Mouse (Mus musculus) midbrain, embryonic 13.5 days (tissue): ENCODE data around the gene Slc12a1. TPM values are rescaled to one million over a fixed set of nuclear protein-coding genes. Genes with fewer than 3 reads are reported as not detected.

Experiments used
- ATAC-seq: fragments of 200-750 bp; cut with Nextera tagmentation; 2 replicates; pipeline ENCODE4 v1.8.0; 2017; ENCODE audit warnings: mild to moderate bottlenecking, moderate TSS enrichment, moderate library complexity
- H3K27ac ChIP-seq: fragments of 300-500 bp; sonication (generic); 2 replicates; pipeline ENCODE4 v1.5.1; 2015; ENCODE audit warnings: inconsistent platforms, mild to moderate bottlenecking, moderate library complexity
- H3K27me3 ChIP-seq: fragments of 300-500 bp; sonication (generic); 2 replicates; pipeline ENCODE4 v1.6.1; 2015; ENCODE audit warnings: mild to moderate bottlenecking, inconsistent platforms
- H3K36me3 ChIP-seq: fragments of 300-500 bp; sonication (generic); 2 replicates; pipeline ENCODE4 v1.6.1; 2015; ENCODE audit warnings: mild to moderate bottlenecking, inconsistent platforms
- H3K4me1 ChIP-seq: fragments of 300-500 bp; sonication (generic); replicated peaks from 2 replicates; pipeline ENCODE4 v1.6.1; 2015; ENCODE audit warnings: inconsistent platforms
- H3K4me2 ChIP-seq: fragments of 300-500 bp; sonication (generic); replicated peaks from 2 replicates; pipeline ENCODE4 v1.6.1; 2015; ENCODE audit warnings: moderate library complexity, mild to moderate bottlenecking, inconsistent platforms
- H3K4me3 ChIP-seq: fragments of 300-500 bp; sonication (generic); replicated peaks from 2 replicates; pipeline ENCODE4 v1.5.1; 2015; ENCODE audit warnings: mild to moderate bottlenecking, inconsistent platforms
- H3K9ac ChIP-seq: fragments of 300-500 bp; sonication (generic); replicated peaks from 2 replicates; pipeline ENCODE4 v1.6.1; 2015; ENCODE audit warnings: mild to moderate bottlenecking, inconsistent platforms
- H3K9me3 ChIP-seq: fragments of 300-500 bp; sonication (generic); 2 replicates; pipeline ENCODE4 v1.6.1; 2016; ENCODE audit warnings: mild to moderate bottlenecking, inconsistent platforms
- WGBS: fragments of 180-500 bp; shearing (Covaris S2); methylation state at CpG from one replicate; pipeline ENCODE4 v1.1.7; 2015; 5-methylcytosine and 5-hydroxymethylcytosine counted together
- polyA plus RNA-seq: library from polyadenylated mRNA; unstranded; fragments of >200 nt; fragmentation: Nextera tagmentation; extraction: Ambion mirVana; gene quantifications from 2 replicates; pipeline ENCODE4 v1.2.1, GENCODE M21; 2015

Gene Slc12a1
- polyA plus RNA-seq, 1 experiment from 2014 or later: not detected

- H3K9me3 ChIP-seq: no peaks in the 10 kb centered on the region
- H3K4me3 ChIP-seq: peak overlapping the region; percentile 53
- WGBS: 33% methylated on average over 7 of the region's 7 CpGs
- peak overlapping the region; percentile 63; the same call in 1 of the 2 replicates for H3K9ac ChIP-seq
- H3K27ac ChIP-seq: peak overlapping the region; percentile 64; the same call in 1 of the 2 replicates
- no peaks in the 10 kb centered on the region for H3K36me3 ChIP-seq
- H3K4me2 ChIP-seq: peak overlapping the region; percentile 73
- ATAC-seq: no peak
- H3K4me1 ChIP-seq: peaks cover 14% of the 10 kb centered on the region; the same call in 1 of the 2 replicates
- no peaks in the 10 kb centered on the region for H3K27me3 ChIP-seq
These were observed 15.5 kb upstream of the Slc12a1 start for GRCm38 (mm10) chr2:125136846-125137245.

DNA sequence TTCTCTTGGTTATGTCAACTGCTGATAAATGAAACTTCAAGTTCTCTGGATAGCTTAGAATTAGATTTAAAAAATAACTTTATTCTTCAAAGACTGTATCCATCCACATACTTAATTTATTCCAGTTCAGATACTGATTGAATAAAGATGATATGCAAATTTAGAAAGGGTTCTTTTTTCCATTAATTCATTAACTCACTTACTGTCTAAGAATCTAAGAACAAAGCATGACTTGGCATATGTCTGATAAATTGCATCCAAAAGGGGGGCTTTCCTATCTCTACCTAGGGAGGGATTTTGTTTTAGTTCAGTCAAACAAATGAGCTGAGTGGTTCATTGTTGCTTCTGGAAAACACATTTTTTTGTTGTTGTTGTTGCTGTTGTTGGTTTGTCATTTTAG lies 10.0 kb upstream of the Slc12a1 start:
- no peaks in the 10 kb centered on the region for H3K36me3 ChIP-seq
- ATAC-seq: no peak
- no peaks in the 10 kb centered on the region for H3K27me3 ChIP-seq
- H3K9ac ChIP-seq: no peak overlapping the region
- H3K4me2 ChIP-seq: no peak overlapping the region
- no peak overlapping the region for H3K27ac ChIP-seq
- no peaks in the 10 kb centered on the region for H3K4me1 ChIP-seq
- no peak overlapping the region for H3K4me3 ChIP-seq
- H3K9me3 ChIP-seq: no peaks in the 10 kb centered on the region

GRCm38 (mm10) chr2:125154294-125154693 lies 2.0 kb downstream of the Slc12a1 start:
- no peaks in the 10 kb centered on the region for H3K4me1 ChIP-seq
- no peaks in the 10 kb centered on the region for H3K9me3 ChIP-seq
- H3K36me3 ChIP-seq: no peaks in the 10 kb centered on the region
- no peak for ATAC-seq
- no peak overlapping the region for H3K4me3 ChIP-seq
- H3K27me3 ChIP-seq: no peaks in the 10 kb centered on the region
- H3K9ac ChIP-seq: no peak overlapping the region
- no peak overlapping the region for H3K27ac ChIP-seq
- 83% methylated on average over 9 of the region's 9 CpGs for WGBS
- no peak overlapping the region for H3K4me2 ChIP-seq

DNA sequence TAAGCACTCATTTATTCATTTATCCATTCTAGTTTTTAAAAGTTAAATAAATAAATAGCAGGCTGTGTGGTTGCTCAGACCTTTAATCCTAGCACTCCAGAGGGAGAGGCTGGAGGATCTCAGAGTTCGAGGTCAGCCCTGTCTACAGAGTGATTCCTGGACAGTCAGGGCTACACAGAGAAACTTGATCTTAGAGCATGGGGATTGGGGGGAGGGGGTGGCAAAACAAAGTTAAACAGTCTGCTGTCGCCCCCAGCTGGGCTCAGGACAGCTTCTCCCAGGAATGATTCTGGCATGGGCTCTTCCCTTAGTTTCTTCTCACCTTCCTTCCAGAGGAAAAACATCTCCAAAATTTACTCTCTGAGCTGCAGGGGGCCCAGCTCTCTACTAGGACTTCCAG lies 3.2 kb downstream of the Slc12a1 start:
- Histone ChIP-seq H3K4me3 (no peak overlapping the region), H3K9me3 (no peaks in the 10 kb centered on the region), H3K4me2 (no peak overlapping the region), H3K4me1 (no peaks in the 10 kb centered on the region), H3K9ac (no peak overlapping the region), H3K27ac (no peak overlapping the region), H3K36me3 (no peaks in the 10 kb centered on the region), H3K27me3 (no peaks in the 10 kb centered on the region)
- ATAC-seq: no peak
- 16% methylated on average over 2 of the region's 2 CpGs for WGBS

DNA sequence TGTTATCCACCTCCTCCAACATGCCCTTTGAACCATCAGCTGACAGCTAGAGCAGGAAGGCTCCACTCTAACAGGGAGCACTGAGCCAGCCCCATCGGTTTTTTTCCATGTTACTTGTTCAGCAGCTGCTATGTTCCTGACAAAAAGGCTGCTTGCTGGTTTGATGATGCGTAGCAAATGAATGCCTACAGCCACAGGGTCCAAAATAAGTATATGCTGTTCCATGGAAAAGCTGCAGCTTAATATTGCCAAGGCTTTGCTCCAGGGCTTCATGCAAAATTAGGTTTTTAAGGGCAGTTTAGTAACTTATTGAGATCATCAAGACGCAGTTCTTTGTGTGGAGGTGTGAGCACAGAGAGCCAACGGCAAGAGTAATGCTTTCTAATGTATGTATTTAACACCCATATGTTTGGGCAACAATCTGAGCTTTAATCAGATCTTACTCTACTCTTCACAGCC lies 9.7 kb downstream of the Slc12a1 start:
- H3K27me3 ChIP-seq: no peaks in the 10 kb centered on the region
- WGBS: 57% methylated on average over 4 of the region's 4 CpGs
- ATAC-seq: no peak
- no peak overlapping the region for H3K4me2 ChIP-seq
- no peaks in the 10 kb centered on the region for H3K4me1 ChIP-seq
- H3K4me3 ChIP-seq: no peak overlapping the region
- no peak overlapping the region for H3K9ac ChIP-seq
- H3K36me3 ChIP-seq: no peaks in the 10 kb centered on the region
- H3K9me3 ChIP-seq: no peaks in the 10 kb centered on the region
- H3K27ac ChIP-seq: no peak overlapping the region

- no peak for ATAC-seq
- no peak overlapping the region for H3K27ac ChIP-seq
- WGBS: 89% methylated on average over 7 of the region's 7 CpGs
These were observed 26.0 kb downstream of the Slc12a1 start for GRCm38 (mm10) chr2:125178225-125178798.

GRCm38 (mm10) chr2:125187904-125188303 lies 35.6 kb downstream of the Slc12a1 start:
- Histone ChIP-seq H3K9ac (no peak overlapping the region), H3K4me2 (no peak overlapping the region), H3K27me3 (no peaks in the 10 kb centered on the region), H3K4me3 (no peak overlapping the region), H3K36me3 (no peaks in the 10 kb centered on the region), H3K4me1 (no peaks in the 10 kb centered on the region), H3K27ac (no peak overlapping the region), H3K9me3 (no peaks in the 10 kb centered on the region)
- 75% methylated on average over 11 of the region's 11 CpGs for WGBS
- ATAC-seq: no peak

More at GRCm38 (mm10) chr2:125178225-125178798, 26.0 kb downstream of the Slc12a1 start:
- Histone ChIP-seq H3K36me3 (no peaks in the 10 kb centered on the region), H3K27me3 (no peaks in the 10 kb centered on the region), H3K9ac (no peak overlapping the region), H3K9me3 (no peaks in the 10 kb centered on the region), H3K4me3 (no peak overlapping the region), H3K4me2 (no peak overlapping the region), H3K4me1 (no peaks in the 10 kb centered on the region)

- Histone ChIP-seq H3K9ac (no peak overlapping the region), H3K9me3 (no peaks in the 10 kb centered on the region), H3K4me1 (no peaks in the 10 kb centered on the region), H3K27ac (no peak overlapping the region), H3K4me3 (no peak overlapping the region), H3K4me2 (no peak overlapping the region), H3K27me3 (no peaks in the 10 kb centered on the region), H3K36me3 (no peaks in the 10 kb centered on the region)
- ATAC-seq: no peak
- 6% methylated on average over 2 of the region's 2 CpGs for WGBS
These were observed 36.9 kb downstream of the Slc12a1 start for GRCm38 (mm10) chr2:125189197-125189596.

- Histone ChIP-seq H3K27ac (no peak overlapping the region), H3K9me3 (no peaks in the 10 kb centered on the region), H3K27me3 (no peaks in the 10 kb centered on the region), H3K4me1 (no peaks in the 10 kb centered on the region), H3K4me2 (no peak overlapping the region), H3K36me3 (no peaks in the 10 kb centered on the region), H3K9ac (no peak overlapping the region), H3K4me3 (no peak overlapping the region)
- no peak for ATAC-seq
These were observed 40.6 kb downstream of the Slc12a1 start for GRCm38 (mm10) chr2:125192905-125193304.

GRCm38 (mm10) chr2:125196771-125197170 lies 44.5 kb downstream of the Slc12a1 start:
- no peaks in the 10 kb centered on the region for H3K27me3 ChIP-seq
- no peak overlapping the region for H3K4me3 ChIP-seq
- H3K36me3 ChIP-seq: no peaks in the 10 kb centered on the region
- no peak overlapping the region for H3K9ac ChIP-seq
- H3K4me1 ChIP-seq: no peaks in the 10 kb centered on the region
- no peak overlapping the region for H3K4me2 ChIP-seq
- H3K9me3 ChIP-seq: no peaks in the 10 kb centered on the region
- 64% methylated on average over 7 of the region's 7 CpGs for WGBS
- no peak overlapping the region for H3K27ac ChIP-seq
- no peak for ATAC-seq

- H3K27me3 ChIP-seq: no peaks in the 10 kb centered on the region
- H3K36me3 ChIP-seq: no peaks in the 10 kb centered on the region
- H3K27ac ChIP-seq: no peak overlapping the region
- H3K9ac ChIP-seq: no peak overlapping the region
- no peaks in the 10 kb centered on the region for H3K9me3 ChIP-seq
- WGBS: 80% methylated on average over 14 of the region's 14 CpGs
- H3K4me1 ChIP-seq: no peaks in the 10 kb centered on the region
- no peak for ATAC-seq
- no peak overlapping the region for H3K4me2 ChIP-seq
- H3K4me3 ChIP-seq: no peak overlapping the region
These were observed 56.7 kb downstream of the Slc12a1 start for GRCm38 (mm10) chr2:125208894-125209596.

- Histone ChIP-seq H3K4me3 (no peak overlapping the region), H3K9ac (no peak overlapping the region), H3K36me3 (no peaks in the 10 kb centered on the region), H3K4me1 (no peaks in the 10 kb centered on the region), H3K27ac (no peak overlapping the region), H3K27me3 (no peaks in the 10 kb centered on the region), H3K9me3 (no peaks in the 10 kb centered on the region), H3K4me2 (no peak overlapping the region)
- no peak for ATAC-seq
- 70% methylated on average over 10 of the region's 10 CpGs for WGBS
These were observed 59.7 kb downstream of the Slc12a1 start for GRCm38 (mm10) chr2:125211831-125212510.
